Mouse (Mus musculus) spleen, adult 2 months (tissue): ENCODE measurements around the gene Uri1.

Experiments used
- CTCF ChIP-seq: fragments of 200-500 bp; IDR thresholded peaks from 2 replicates; pipeline ENCODE4 v1.5.1; 2011; ENCODE audit warnings: mild to moderate bottlenecking, inconsistent platforms; ENCODE audit not compliant: insufficient read depth, insufficient read length, insufficient replicate concordance; ENCODE audit errors: extremely low read depth
- POLR2A ChIP-seq: fragments of 200-500 bp; IDR thresholded peaks from 2 replicates; pipeline ENCODE4 v1.6.1; 2011; ENCODE audit warnings: low read depth, low read length, inconsistent platforms

DNA sequence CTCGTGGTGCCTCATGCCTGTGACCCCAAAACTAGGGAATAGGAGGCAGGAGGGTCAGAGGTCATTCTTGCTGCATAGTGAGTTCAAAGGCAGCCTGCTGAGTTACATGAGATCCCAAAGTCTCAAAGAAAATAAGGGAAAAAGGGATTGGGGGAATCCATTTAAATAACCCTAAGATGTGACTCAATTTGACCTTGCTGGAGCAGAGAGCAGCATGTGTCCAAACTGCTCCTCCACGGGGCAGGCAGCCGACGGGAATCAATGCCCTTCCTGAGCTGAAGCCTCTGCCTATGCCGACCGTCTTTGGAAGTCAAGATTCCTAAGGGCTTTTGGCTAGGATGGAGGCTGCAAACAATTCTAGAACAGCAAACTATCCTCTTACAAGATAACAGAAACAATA is 39.9 kb downstream of the Uri1 start:
- TF ChIP-seq CTCF (no peak), POLR2A (no peak)
